ENCODE assay signal across 1 mouse cellular context in the genomic region with DNA sequence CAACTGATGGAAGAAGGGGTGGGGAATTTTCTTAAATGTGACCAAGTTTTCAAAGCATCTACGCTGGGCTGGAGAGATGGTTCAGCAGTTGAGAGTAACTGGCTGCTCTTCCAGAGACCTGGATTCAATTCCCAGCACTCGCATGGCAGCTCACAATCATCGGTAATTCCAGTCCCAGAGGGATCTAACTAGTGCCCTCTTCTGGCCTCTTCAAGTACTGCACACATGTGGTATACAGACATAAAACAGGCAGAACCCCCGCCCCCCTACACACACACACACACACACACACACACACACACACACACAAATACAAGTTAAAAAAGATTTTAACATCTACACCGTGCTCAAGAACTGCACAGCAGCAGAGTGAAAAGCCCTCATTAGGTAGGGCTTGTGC.
TF ChIP-seq lines count a peak whose summit lies in the region.

No protein-coding gene starts in this region.

TF ChIP-seq in MEL, 35 proteins besides CTCF, POLR2A, EP300 and RAD21:
- TF ChIP-seq MAFK (IDR thresholded peaks at IDR 0.05; ENCODE audit: borderline replicate concordance, low read depth, low read length) (no peak), TAL1 (IDR thresholded peaks at IDR 0.05; ENCODE audit: low read length) (no peak), MYC (IDR thresholded peaks at IDR 0.05; ENCODE audit: low read depth, low read length) (no peak), ETS1 (IDR thresholded peaks at IDR 0.05; ENCODE audit: low read depth, low read length) (no peak), ZNF384 (IDR thresholded peaks at IDR 0.05; ENCODE audit: low read depth, low read length) (no peak), CHD1 (IDR thresholded peaks at IDR 0.05; ENCODE audit: low read depth, low read length) (no peak), BHLHE40 (IDR thresholded peaks at IDR 0.05; ENCODE audit: borderline replicate concordance, low read depth, low read length) (no peak), HCFC1 (IDR thresholded peaks at IDR 0.05; ENCODE audit: low read depth, low read length) (no peak), TCF12 (IDR thresholded peaks at IDR 0.05; ENCODE audit: low read depth, low read length) (no peak), JUND (IDR thresholded peaks at IDR 0.05; ENCODE audit: low read depth, low read length) (no peak), MXI1 (IDR thresholded peaks at IDR 0.05; ENCODE audit: low read depth, low read length) (no peak), TBP (IDR thresholded peaks at IDR 0.05; ENCODE audit: low read depth, low read length) (no peak), GATA1 (IDR thresholded peaks at IDR 0.05; ENCODE audit: low read depth, low read length) (no peak), USF1 (IDR thresholded peaks at IDR 0.05; ENCODE audit: low read depth, low read length) (no peak), POLR2AphosphoS2 (IDR thresholded peaks at IDR 0.05; ENCODE audit: low read length) (no peak)
